Mouse (Mus musculus) testis, adult 2 months (tissue): ENCODE data around the gene Lgals4.

Source experiments
- CTCF ChIP-seq: fragments of 200-500 bp; IDR thresholded peaks from 2 replicates; pipeline ENCODE4 v1.5.1; 2012; ENCODE audit warnings: low read depth, mild to moderate bottlenecking, inconsistent platforms, low read length, moderate library complexity; ENCODE audit not compliant: control insufficient read depth, insufficient read depth, insufficient replicate concordance
- POLR2A ChIP-seq: fragments of 200-500 bp; IDR thresholded peaks from 2 replicates; pipeline ENCODE4 v1.6.1; 2012; ENCODE audit warnings: low read depth, mild to moderate bottlenecking, inconsistent platforms, low read length, moderate library complexity; ENCODE audit not compliant: control insufficient read depth

- TF ChIP-seq CTCF (no peak), POLR2A (no peak)
Observed at GRCm38 (mm10) chr7:28862817-28863499, 29.3 kb downstream of the Lgals4 start.
